ENCODE assay signal across 13 mouse cellular contexts in genomic region chr2:29041477-29041768, GRCm38 (mm10). TPM values are rescaled to one million over a fixed set of nuclear protein-coding genes. Genes with fewer than 3 reads are reported as not detected.
"Had no signal": no experiment of that assay in that cellular context is flagged by ENCODE, and none has a peak within 500 bp of the region (broad histone marks: within the 10 kb centered on the region; RNA-seq: fewer than 3 reads in every experiment).

No protein-coding gene starts in this region.

- H3K27ac ChIP-seq: limb, embryonic 15.5 days; liver, embryonic 12.5 days; neural tube, embryonic 12.5 days had no signal

- H3K4me3 ChIP-seq: limb, embryonic 15.5 days; liver, embryonic 12.5 days; myocyte; neural tube, embryonic 12.5 days had no signal

- H3K9me3 ChIP-seq: limb, embryonic 15.5 days; liver, embryonic 12.5 days; neural tube, embryonic 12.5 days had no signal

- H3K4me1 ChIP-seq: limb, embryonic 15.5 days; liver, embryonic 12.5 days had no signal

- H3K9ac ChIP-seq: limb, embryonic 15.5 days; liver, embryonic 12.5 days; lung, embryonic 14.5 days; neural tube, embryonic 12.5 days had no signal

- ATAC-seq: intestine, postnatal 0 days; liver, embryonic 12.5 days had no signal

- DNase-seq: kidney, adult 8-10 months; kidney, postnatal 25 days; layer of hippocampus, postnatal 36 days; lung, embryonic 14.5 days; lung, postnatal 10 days; lung, postnatal 4 days; thymus, postnatal 4 days had no signal

- H3K36me3 ChIP-seq: limb, embryonic 15.5 days; liver, embryonic 12.5 days; neural tube, embryonic 12.5 days had no signal

- H3K4me2 ChIP-seq: limb, embryonic 15.5 days; liver, embryonic 12.5 days; lung, embryonic 14.5 days; neural tube, embryonic 12.5 days had no signal

RNA-seq across cellular contexts. Expression of gene Cfap77, which starts 13.4 kb away (rescaled TPM):
- polyA plus RNA-seq: limb, embryonic 11.5 days had no signal
